Mouse (Mus musculus) E14TG2a.4 (cell line): ENCODE measurements around the gene Tshz2.

Experiments
- CTCF ChIP-seq: conservative IDR thresholded peaks from 2 replicates; pipeline ENCODE4 v1.5.1; 2014; ENCODE audit warnings: low read length
- NANOG ChIP-seq: IDR thresholded peaks from 2 replicates; pipeline ENCODE4 v1.6.1; 2014; ENCODE audit warnings: borderline replicate concordance, low read length, mixed read lengths

DNA sequence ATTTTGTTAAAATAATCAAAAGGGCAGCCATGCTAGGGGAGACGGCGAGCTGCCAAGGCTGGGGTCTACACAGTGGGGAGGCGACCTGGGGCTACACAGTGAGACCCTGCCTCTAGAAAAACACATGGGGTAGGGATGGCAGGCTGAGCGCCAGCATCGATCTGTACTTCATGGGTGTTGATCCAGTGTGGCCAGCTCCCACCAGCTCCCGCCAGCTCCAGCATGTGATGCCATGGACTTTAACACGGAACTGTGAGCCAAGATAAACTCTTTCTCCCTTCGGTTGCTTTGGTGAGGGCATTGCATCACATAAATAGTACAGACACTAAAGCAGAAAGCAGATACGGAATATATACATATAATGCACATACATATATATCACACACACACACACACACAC lies 462.1 kb downstream of the Tshz2 start:
- TF ChIP-seq CTCF (no peak), NANOG (no peak)
